Mouse (Mus musculus): ENCODE measurements around the gene Rlbp1. TPM values are rescaled to one million over a fixed set of nuclear protein-coding genes. Genes with fewer than 3 reads are reported as not detected.

Rlbp1 gene
- polyA plus RNA-seq (2015; fragmentation: Nextera tagmentation; extraction: Ambion mirVana): 85.6 and 86.8 TPM in 2 replicates

DNA sequence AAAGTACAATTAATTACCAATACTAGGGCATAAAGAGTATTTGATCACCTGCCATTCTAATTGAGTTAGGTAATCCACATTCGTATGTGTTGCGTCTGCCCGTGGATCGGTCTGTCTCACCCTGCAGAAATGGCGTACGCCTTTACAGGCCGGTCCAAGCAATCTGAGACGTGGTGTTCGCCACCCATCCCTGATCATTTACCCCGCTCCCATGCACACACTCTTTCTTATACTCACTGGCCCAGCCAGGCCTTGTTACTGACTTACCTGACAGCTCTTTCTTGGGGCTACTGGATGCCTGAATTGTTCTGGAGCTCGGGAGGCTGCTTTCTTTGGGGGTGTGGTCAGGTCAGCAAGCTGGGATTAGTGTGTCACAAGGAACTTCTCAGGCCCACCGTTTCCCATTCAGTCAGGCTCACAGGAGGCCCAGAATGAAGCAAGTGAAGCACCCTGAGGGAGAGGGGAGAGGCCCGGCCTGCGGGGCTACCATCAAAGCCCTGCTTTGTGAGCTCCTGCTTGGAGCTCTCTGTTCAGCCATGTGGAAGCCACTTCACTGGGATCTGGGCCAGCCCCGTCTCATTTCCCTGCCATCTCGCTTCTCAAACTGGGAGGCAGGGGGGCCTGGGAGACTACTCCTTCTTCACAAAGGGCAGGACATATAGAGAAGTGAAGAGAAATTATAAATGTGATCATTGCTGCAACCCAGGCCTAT lies at the start of gene Rlbp1:
Gene Rlbp1 (minus strand): TSS at position 627 of the 712 bp plus-strand sequence.
- peak within 1 kb of the TSS; percentile 87 for H3K27ac ChIP-seq (replicated peaks)
- H3K9me3 ChIP-seq: no peaks in the 10 kb centered on the region
- ATAC-seq (replicated peaks): peak; percentile 91
- peak within 1 kb of the TSS; percentile 22 for H3K4me3 ChIP-seq
- WGBS: 25% methylated on average over 16 of the region's 16 CpGs
- H3K4me2 ChIP-seq (replicated peaks): peak within 1 kb of the TSS; percentile 35
- no peaks in the 10 kb centered on the region for H3K27me3 ChIP-seq
- H3K9ac ChIP-seq (replicated peaks): peak within 1 kb of the TSS; percentile 33
- H3K4me1 ChIP-seq: peaks cover 14% of the 10 kb centered on the region
- H3K36me3 ChIP-seq: no peaks in the 10 kb centered on the region

DNA sequence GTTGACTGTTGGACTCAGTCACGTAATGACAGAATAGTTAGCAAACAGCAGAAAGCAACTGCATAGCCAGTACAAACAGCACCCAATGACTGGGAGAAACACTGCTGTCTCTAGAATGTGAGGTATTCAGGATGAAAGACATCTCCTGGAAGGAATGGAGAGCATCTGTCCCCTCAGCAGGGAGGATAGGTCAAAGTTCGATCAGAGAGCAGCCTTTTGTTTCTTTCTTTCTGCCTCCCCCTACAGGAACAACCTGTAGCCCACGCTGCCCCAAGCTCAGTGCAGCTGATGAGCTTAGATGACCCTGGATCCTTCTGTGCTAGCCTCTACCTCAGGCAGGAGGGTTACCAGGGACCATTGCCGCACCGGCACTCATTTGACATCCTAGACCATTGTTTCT lies 41.4 kb upstream of the Rlbp1 start:
- 61% methylated on average over 5 of the region's 5 CpGs for WGBS

DNA sequence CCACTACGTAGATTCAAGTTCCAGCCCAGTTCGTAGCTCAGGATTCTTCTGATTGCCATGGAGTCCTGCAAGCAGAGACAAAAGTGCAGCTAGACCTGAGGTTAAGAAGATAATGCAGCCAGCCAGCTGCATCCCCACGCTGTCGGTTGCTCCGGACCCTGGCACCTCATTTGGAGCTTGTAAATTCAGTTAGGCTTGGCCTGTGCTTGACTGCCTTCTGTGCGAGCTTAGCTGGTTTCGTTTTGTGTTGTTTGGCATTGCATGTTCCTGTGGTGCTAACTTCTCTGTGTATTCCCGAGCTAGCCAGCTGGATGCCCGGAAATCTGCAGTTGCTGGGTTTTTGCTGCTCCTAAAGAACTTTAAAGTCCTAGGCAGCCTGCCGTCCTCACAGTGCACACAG lies 39.0 kb upstream of the Rlbp1 start:
- no peak for ATAC-seq (replicated peaks)
- no peak overlapping the region for H3K4me2 ChIP-seq (replicated peaks)
- WGBS: 76% methylated on average over 10 of the region's 10 CpGs
- no peaks in the 10 kb centered on the region for H3K36me3 ChIP-seq
- H3K9me3 ChIP-seq: no peaks in the 10 kb centered on the region
- no peaks in the 10 kb centered on the region for H3K4me1 ChIP-seq
- H3K27ac ChIP-seq (replicated peaks): no peak overlapping the region
- H3K4me3 ChIP-seq: no peak overlapping the region
- H3K9ac ChIP-seq (replicated peaks): no peak overlapping the region
- no peaks in the 10 kb centered on the region for H3K27me3 ChIP-seq

More for the DNA sequence above, 41.4 kb upstream of the Rlbp1 start:
- H3K27ac ChIP-seq (replicated peaks): no peak overlapping the region
- H3K4me2 ChIP-seq (replicated peaks): no peak overlapping the region
- no peaks in the 10 kb centered on the region for H3K27me3 ChIP-seq
- H3K4me3 ChIP-seq: no peak overlapping the region
- no peak for ATAC-seq (replicated peaks)
- no peaks in the 10 kb centered on the region for H3K36me3 ChIP-seq
- H3K9me3 ChIP-seq: no peaks in the 10 kb centered on the region
- no peaks in the 10 kb centered on the region for H3K4me1 ChIP-seq
- no peak overlapping the region for H3K9ac ChIP-seq (replicated peaks)

DNA sequence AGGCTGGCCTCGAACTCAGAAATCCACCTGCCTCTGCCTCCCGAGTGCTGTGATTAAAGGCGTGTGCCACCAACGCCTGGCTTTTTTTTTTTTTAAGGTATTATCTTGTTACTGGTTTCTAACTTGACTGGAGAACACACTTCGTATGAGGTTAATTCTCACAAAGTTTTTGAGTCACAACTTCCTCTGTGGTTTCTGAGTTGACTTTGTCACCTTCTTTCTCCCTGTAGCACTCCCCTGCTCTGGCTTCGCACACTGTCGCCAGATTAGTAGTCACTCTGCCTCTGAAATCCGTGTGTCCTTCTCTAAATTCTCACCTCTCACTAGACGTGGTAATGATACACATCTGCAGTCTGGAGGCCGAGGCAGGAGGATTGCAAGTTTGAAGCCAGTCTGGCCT lies 36.0 kb upstream of the Rlbp1 start:
- no peak for ATAC-seq (replicated peaks)
- no peak overlapping the region for H3K4me2 ChIP-seq (replicated peaks)
- H3K36me3 ChIP-seq: no peaks in the 10 kb centered on the region
- WGBS: 95% methylated on average over 10 of the region's 10 CpGs
- no peak overlapping the region for H3K4me3 ChIP-seq
- no peak overlapping the region for H3K27ac ChIP-seq (replicated peaks)
- H3K9me3 ChIP-seq: no peaks in the 10 kb centered on the region
- no peaks in the 10 kb centered on the region for H3K4me1 ChIP-seq
- no peak overlapping the region for H3K9ac ChIP-seq (replicated peaks)
- H3K27me3 ChIP-seq: no peaks in the 10 kb centered on the region

DNA sequence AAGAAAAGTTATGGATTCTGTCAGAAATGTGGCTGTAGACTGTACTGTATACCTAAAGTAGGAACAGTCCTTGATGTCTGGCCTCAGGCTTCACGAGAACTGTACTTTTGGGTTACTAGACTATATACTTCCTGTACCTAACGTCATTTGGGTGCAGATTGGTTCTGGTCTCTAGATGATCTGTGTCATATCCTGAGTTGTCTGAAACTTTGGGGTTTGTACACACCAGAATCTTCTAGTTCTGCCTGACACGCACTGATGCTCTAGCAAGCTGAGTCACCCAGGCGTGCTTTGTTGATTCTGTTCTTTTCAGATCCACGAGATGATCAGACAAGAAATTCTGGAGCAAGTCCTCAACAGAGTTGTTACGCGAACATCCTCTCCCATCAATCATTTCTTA lies 33.1 kb upstream of the Rlbp1 start:
- WGBS: 92% methylated on average over 7 of the region's 7 CpGs
- H3K9me3 ChIP-seq: no peaks in the 10 kb centered on the region
- H3K36me3 ChIP-seq: no peaks in the 10 kb centered on the region
- ATAC-seq (replicated peaks): no peak
- no peak overlapping the region for H3K9ac ChIP-seq (replicated peaks)
- H3K27me3 ChIP-seq: no peaks in the 10 kb centered on the region
- H3K4me1 ChIP-seq: no peaks in the 10 kb centered on the region
- no peak overlapping the region for H3K4me3 ChIP-seq
- no peak overlapping the region for H3K27ac ChIP-seq (replicated peaks)
- no peak overlapping the region for H3K4me2 ChIP-seq (replicated peaks)

DNA sequence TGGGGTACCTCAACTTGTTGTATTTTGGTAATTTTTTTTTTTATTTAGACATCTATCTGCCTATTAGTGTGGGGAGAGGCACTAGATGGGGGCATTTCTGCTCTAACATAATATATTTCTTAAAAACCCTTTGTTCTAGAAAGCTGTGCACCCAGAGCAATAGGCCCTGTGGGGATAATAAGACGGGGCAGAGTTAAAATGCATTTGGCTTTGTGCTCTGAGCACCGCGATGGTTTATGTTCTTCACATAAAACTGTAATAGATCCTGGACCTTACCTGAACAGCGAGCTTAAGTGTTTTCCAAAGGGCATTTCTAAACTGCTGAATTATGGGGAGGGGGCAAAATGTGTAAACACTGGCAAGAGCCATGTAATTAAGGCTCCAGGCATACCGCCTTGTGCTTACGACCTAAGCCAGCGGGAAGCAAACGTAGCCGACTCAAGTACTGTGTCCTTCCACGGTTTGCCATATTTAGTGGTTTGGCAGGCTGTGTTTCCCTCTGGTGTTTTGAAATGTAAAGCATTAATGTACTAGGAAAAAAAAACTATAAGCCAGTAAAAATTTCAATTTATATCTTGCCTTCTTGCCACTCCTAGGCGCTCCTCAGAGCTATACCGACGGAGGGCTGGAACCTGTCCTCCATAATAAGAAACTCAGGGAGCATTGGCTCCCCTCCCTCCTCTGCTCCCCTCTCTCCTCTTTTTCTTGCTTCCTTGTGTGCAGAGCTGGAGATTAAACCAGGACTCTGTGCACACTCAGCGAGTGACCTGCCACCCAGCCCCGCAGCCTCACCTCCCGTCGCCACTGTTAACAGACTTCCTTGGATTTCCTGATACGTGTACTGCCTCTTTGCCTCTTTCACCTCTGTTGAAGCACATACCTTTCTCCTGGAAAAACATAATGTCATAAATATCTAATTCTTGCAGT lies 27.9 kb upstream of the Rlbp1 start:
- Histone ChIP-seq H3K27ac (replicated peaks) (no peak overlapping the region), H3K36me3 (no peaks in the 10 kb centered on the region), H3K4me2 (replicated peaks) (no peak overlapping the region), H3K27me3 (no peaks in the 10 kb centered on the region), H3K9ac (replicated peaks) (no peak overlapping the region), H3K4me3 (no peak overlapping the region), H3K4me1 (no peaks in the 10 kb centered on the region), H3K9me3 (no peaks in the 10 kb centered on the region)
- ATAC-seq (replicated peaks): no peak
- 84% methylated on average over 18 of the region's 18 CpGs for WGBS

DNA sequence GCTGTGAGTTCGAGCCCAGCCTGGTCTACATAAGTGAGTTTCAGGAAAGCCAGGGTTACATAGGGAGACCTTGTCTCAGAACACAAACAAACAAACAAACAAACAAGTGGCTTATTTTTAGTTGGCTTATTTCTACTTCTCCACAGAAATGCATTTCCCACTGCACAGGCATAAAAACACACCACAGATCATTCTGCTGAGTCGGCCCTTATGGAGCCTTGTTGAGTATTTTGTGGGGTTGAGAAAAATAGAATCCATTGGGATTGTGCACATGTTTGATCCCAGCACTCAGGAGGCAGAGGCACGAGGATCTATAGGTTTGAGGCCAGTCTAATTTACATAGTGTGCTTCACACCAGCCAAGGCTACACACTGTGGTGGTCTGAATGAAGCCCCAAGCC lies 13.4 kb upstream of the Rlbp1 start:
- no peak overlapping the region for H3K4me3 ChIP-seq
- H3K4me1 ChIP-seq: no peaks in the 10 kb centered on the region
- no peak overlapping the region for H3K27ac ChIP-seq (replicated peaks)
- no peaks in the 10 kb centered on the region for H3K9me3 ChIP-seq
- no peaks in the 10 kb centered on the region for H3K36me3 ChIP-seq
- no peak for ATAC-seq (replicated peaks)
- no peak overlapping the region for H3K9ac ChIP-seq (replicated peaks)
- no peaks in the 10 kb centered on the region for H3K27me3 ChIP-seq
- WGBS: 84% methylated on average over 3 of the region's 3 CpGs
- H3K4me2 ChIP-seq (replicated peaks): no peak overlapping the region

DNA sequence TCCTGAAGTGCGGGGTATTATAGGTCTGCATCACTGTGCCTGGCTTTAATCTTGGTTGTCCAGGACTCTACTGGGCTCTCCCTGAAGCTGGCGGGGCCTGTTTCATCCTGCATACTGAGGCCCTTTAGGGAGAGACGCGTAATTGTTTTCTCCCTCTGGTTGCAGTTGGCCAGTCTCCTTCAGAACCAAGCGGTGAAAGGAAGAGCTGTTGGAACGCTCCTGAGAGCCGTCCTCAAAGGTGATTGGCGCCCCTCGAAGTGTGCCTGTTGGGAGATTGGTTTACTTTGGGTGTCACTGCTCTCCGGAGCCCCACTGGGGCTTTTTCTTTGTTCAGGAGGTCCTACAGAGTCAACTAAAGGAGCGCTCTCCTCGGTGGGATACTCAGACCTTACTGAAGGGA lies 12.1 kb upstream of the Rlbp1 start:
- no peaks in the 10 kb centered on the region for H3K9me3 ChIP-seq
- H3K4me2 ChIP-seq (replicated peaks): no peak overlapping the region
- 76% methylated on average over 12 of the region's 12 CpGs for WGBS
- no peak overlapping the region for H3K27ac ChIP-seq (replicated peaks)
- no peaks in the 10 kb centered on the region for H3K4me1 ChIP-seq
- H3K9ac ChIP-seq (replicated peaks): no peak overlapping the region
- ATAC-seq (replicated peaks): no peak
- H3K4me3 ChIP-seq: no peak overlapping the region
- H3K36me3 ChIP-seq: no peaks in the 10 kb centered on the region
- no peaks in the 10 kb centered on the region for H3K27me3 ChIP-seq

DNA sequence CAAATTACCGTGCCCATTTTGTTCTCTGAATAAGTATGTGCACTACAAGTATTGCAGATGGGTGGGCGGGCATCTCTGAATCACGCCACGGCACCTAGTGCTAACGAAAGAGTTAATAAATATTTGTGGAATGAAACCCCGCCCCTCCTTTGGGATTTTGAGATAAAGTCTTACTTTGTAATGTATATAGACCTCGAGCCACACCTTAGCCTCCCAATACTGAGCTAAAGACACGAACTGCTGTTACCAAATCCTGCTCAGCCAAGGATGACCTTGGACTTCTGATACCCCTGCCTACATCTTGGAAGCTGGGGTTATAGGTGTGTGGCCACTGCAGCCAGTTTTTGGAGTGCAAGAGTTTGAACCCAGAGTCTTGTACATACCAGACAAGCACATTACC lies 11.6 kb upstream of the Rlbp1 start:
- Histone ChIP-seq H3K4me3 (no peak overlapping the region), H3K4me1 (no peaks in the 10 kb centered on the region), H3K4me2 (replicated peaks) (no peak overlapping the region), H3K27ac (replicated peaks) (no peak overlapping the region), H3K9me3 (no peaks in the 10 kb centered on the region), H3K36me3 (no peaks in the 10 kb centered on the region), H3K9ac (replicated peaks) (no peak overlapping the region), H3K27me3 (no peaks in the 10 kb centered on the region)
- WGBS: 89% methylated on average over 8 of the region's 8 CpGs
- no peak for ATAC-seq (replicated peaks)

DNA sequence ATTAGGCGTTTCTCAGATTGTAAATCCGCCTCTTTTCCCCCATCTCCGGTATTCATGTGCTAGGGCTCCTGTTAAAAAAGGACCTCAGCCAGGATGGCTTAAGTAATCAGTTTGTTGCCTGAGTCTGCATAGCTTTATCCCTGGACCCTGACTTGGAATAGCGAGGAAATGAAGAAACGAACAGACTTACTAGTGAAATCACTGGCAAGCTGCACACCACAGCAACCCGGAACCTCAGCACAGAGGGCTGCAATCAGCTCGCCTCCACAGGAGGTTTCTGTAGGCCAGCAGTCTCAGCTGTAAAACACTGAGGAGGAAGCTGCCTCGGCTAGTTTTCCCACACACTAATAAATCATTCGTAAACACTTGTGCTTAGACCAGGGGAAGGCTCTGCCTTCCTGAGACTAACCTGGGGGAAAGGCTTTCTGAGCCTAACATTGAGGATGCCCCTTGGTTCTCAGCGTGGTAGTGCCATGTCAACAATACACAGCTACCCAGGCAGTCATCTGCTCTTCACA lies 10.7 kb upstream of the Rlbp1 start:
- no peak for ATAC-seq (replicated peaks)
- H3K27me3 ChIP-seq: no peaks in the 10 kb centered on the region
- 89% methylated on average over 10 of the region's 10 CpGs for WGBS
- H3K4me1 ChIP-seq: peaks cover 5% of the 10 kb centered on the region
- H3K9ac ChIP-seq (replicated peaks): no peak overlapping the region
- H3K9me3 ChIP-seq: no peaks in the 10 kb centered on the region
- H3K4me2 ChIP-seq (replicated peaks): no peak overlapping the region
- H3K4me3 ChIP-seq: no peak overlapping the region
- H3K36me3 ChIP-seq: no peaks in the 10 kb centered on the region
- H3K27ac ChIP-seq (replicated peaks): no peak overlapping the region

DNA sequence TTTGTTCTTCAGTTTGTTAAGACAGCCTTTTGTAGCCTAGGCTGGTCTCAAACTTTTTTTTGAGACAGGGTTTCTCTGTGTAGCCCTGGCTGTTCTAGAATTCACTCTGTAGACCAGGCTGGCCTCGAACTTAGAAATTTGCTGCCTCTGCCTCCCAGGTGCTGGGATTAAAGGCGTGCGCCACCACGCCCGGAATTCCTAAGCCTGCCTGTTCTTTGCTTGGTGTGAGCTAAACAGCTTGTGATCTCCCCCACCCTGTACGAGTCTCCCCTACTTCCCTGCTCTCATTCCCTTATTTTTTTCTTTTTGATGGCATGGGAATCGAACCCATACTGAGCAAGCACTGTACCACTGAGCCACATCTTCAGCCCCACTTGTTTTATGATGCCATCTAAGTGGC lies 8.3 kb upstream of the Rlbp1 start:
- Histone ChIP-seq H3K27me3 (no peaks in the 10 kb centered on the region), H3K36me3 (no peaks in the 10 kb centered on the region), H3K4me1 (peaks cover 12% of the 10 kb centered on the region), H3K4me2 (replicated peaks) (no peak overlapping the region), H3K4me3 (no peak overlapping the region), H3K27ac (replicated peaks) (no peak overlapping the region), H3K9me3 (no peaks in the 10 kb centered on the region), H3K9ac (replicated peaks) (no peak overlapping the region)
- no peak for ATAC-seq (replicated peaks)
- 84% methylated on average over 7 of the region's 7 CpGs for WGBS

DNA sequence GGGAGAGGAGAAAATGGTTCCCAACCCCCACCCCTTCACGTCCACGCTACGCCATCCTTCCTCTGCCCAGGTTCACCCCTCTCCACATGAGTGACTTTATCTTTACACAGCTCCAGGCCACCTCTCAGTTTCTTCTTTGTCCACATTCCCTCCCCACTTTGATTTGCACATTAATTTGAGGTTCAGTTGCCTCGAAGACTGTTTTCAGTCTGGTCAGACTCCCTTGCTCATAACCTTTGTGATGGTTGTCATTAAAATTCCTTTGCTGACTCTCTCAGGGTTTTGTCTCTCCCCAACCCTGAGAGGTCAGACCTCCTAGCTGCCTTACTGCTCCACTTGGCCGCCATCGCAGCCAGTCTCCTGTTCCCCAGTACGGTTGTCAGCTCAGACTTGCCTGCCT lies 7.8 kb upstream of the Rlbp1 start:
- Histone ChIP-seq H3K27ac (replicated peaks) (no peak overlapping the region), H3K27me3 (no peaks in the 10 kb centered on the region), H3K4me3 (no peak overlapping the region), H3K36me3 (no peaks in the 10 kb centered on the region), H3K9ac (replicated peaks) (no peak overlapping the region), H3K9me3 (no peaks in the 10 kb centered on the region), H3K4me2 (replicated peaks) (no peak overlapping the region), H3K4me1 (peaks cover 12% of the 10 kb centered on the region)
- WGBS: 62% methylated on average over 7 of the region's 7 CpGs
- ATAC-seq (replicated peaks): no peak

All from forebrain, embryonic 15.5 days (tissue).